Mouse (Mus musculus) erythroblast, embryonic 14.5 days (primary cell): Measurements from ENCODE around the gene Gm9736.
"Not testable (repeated sequence)": the region's sequence is repeated elsewhere in the genome, so short reads cannot be mapped to it uniquely, and the experiment has no call there.

Source experiments
- GATA1 ChIP-seq: IDR thresholded peaks from 2 replicates; pipeline ENCODE4 v1.6.1; 2012; ENCODE audit warnings: low read length, inconsistent platforms, mixed read lengths
- TAL1 ChIP-seq: IDR thresholded peaks from 3 replicates; pipeline ENCODE4 v1.6.1; 2012; ENCODE audit warnings: low read length, inconsistent platforms, mixed read lengths

GRCm38 (mm10) chr10:77711157-77711556 lies 40.0 kb downstream of the Gm9736 start, which contains the start of gene Gm10024:
- not testable (repeated sequence) for TF ChIP-seq GATA1, TAL1
